Comparison of ENCODE assay signal across 14 mouse cellular contexts in genomic region chr19:42611746-42612145, GRCm38 (mm10). TPM values are rescaled to one million over a fixed set of nuclear protein-coding genes. Genes with fewer than 3 reads are reported as not detected.
"Had no signal": no experiment of that assay in that cellular context is flagged by ENCODE, and none has a peak within 500 bp of the region (broad histone marks: within the 10 kb centered on the region; RNA-seq: fewer than 3 reads in every experiment).

No protein-coding gene starts in this region.

- H3K9me3 ChIP-seq: limb, embryonic 12.5 days; midbrain, embryonic 10.5 days; neural tube, embryonic 15.5 days had no signal

- H3K9ac ChIP-seq: limb, embryonic 12.5 days; neural tube, embryonic 15.5 days had no signal

- DNase-seq: kidney, adult 8-10 months; kidney, postnatal 4 days; lung, embryonic 14.5 days; lung, postnatal 10 days; lung, postnatal 4 days; right cerebral cortex, adult 18-20 months; right cerebral cortex, postnatal 25 days; thymus, postnatal 36 days had no signal

- H3K36me3 ChIP-seq: limb, embryonic 12.5 days; midbrain, embryonic 10.5 days; neural tube, embryonic 15.5 days had no signal

- H3K27ac ChIP-seq: kidney, postnatal 0 days; layer of hippocampus, adult 2 months; limb, embryonic 12.5 days; midbrain, embryonic 10.5 days; neural tube, embryonic 15.5 days had no signal

RNA-seq across cellular contexts. Expression of gene Loxl4, which starts 0.9 kb away (rescaled TPM):
- total RNA-seq: megakaryocyte, adult 5-6 weeks had no signal
